Mouse (Mus musculus) kidney, embryonic 14.5 days (tissue): ENCODE measurements around the gene Tmcc2. TPM values are rescaled to one million over a fixed set of nuclear protein-coding genes. Genes with fewer than 3 reads are reported as not detected.

Experiments
- ATAC-seq: fragments of 200-750 bp; cut with Nextera tagmentation; 2 replicates; pipeline ENCODE4 v1.8.0; 2017; ENCODE audit warnings: moderate number of reproducible peaks, mild to moderate bottlenecking, moderate TSS enrichment, moderate library complexity; ENCODE audit not compliant: low FRiP score, low TSS enrichment
- H3K27ac ChIP-seq: fragments of 300-500 bp; sonication (generic); 2 replicates; pipeline ENCODE4 v1.5.1; 2014; ENCODE audit warnings: low read depth, mild to moderate bottlenecking, low read length, moderate library complexity, mixed read lengths
- H3K27me3 ChIP-seq: fragments of 300-500 bp; sonication (generic); 2 replicates; pipeline ENCODE4 v1.6.1; 2014; ENCODE audit warnings: mild to moderate bottlenecking, low read length; ENCODE audit not compliant: control insufficient read depth, insufficient read depth
- H3K36me3 ChIP-seq: fragments of 300-500 bp; sonication (generic); 2 replicates; pipeline ENCODE4 v1.6.1; 2014; ENCODE audit warnings: low read length, mixed read lengths; ENCODE audit not compliant: control insufficient read depth, insufficient read depth
- H3K4me1 ChIP-seq: fragments of 300-500 bp; sonication (generic); 2 replicates; pipeline ENCODE4 v1.6.1; 2014; ENCODE audit warnings: low read length, mixed read lengths; ENCODE audit not compliant: control insufficient read depth, insufficient read depth
- H3K4me2 ChIP-seq: fragments of 300-500 bp; sonication (generic); replicated peaks from 2 replicates; pipeline ENCODE4 v1.6.1; 2014; ENCODE audit warnings: low read depth, mild to moderate bottlenecking, low read length
- H3K4me3 ChIP-seq: fragments of 300-500 bp; sonication (generic); 2 replicates; pipeline ENCODE4 v1.5.1; 2014; ENCODE audit warnings: mild to moderate bottlenecking, low read length
- H3K9ac ChIP-seq: fragments of 300-500 bp; sonication (generic); 2 replicates; pipeline ENCODE4 v1.6.1; 2014; ENCODE audit warnings: low read depth, mild to moderate bottlenecking, low read length, moderate library complexity
- H3K9me3 ChIP-seq: fragments of 300-500 bp; sonication (generic); 2 replicates; pipeline ENCODE4 v1.6.1; 2016; ENCODE audit warnings: low read length; ENCODE audit not compliant: control insufficient read depth
- WGBS: fragments of 180-500 bp; shearing (Covaris S2); extraction: QIAGEN DNeasy Blood & Tissue Kit; methylation state at CpG from one replicate; pipeline ENCODE4 v1.1.7; 2014; 5-methylcytosine and 5-hydroxymethylcytosine counted together
- polyA plus RNA-seq: library from polyadenylated mRNA; unstranded; fragments of >200 nt; fragmentation: Nextera tagmentation; extraction: Ambion mirVana; gene quantifications from 2 replicates; pipeline ENCODE4 v1.2.1, GENCODE M21; 2014

Tmcc2 gene
- polyA plus RNA-seq, 1 experiment from 2014 or later, result 6.2 TPM

DNA sequence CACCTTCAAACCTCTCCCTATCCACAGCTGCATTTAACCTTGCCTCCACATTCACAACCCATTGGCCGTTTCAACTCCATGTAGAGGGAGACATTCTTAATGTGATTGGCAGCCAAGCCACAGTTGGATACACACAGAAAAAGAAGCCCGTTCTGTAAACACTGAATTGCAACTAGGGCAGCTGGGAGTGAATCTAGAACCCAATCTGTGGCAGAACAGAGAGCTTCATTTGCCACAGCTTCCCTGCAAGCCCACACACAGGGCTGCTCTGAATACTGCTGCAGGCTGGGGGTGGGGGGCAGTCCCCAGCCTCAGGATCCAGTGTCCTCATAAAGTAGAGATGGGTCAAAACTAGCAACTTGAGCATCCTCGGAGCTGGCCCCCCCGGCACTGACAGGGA lies 4.8 kb downstream of the Tmcc2 start:
- Histone ChIP-seq H3K27ac (no peak overlapping the region), H3K4me3 (no peak overlapping the region), H3K9ac (no peak overlapping the region), H3K27me3 (no peaks in the 10 kb centered on the region), H3K4me2 (no peak overlapping the region), H3K36me3 (no peaks in the 10 kb centered on the region; the same call in 1 of the 2 replicates), H3K9me3 (no peaks in the 10 kb centered on the region), H3K4me1 (peaks cover 33% of the 10 kb centered on the region)
- no peak for ATAC-seq
- WGBS, result 52% methylated on average over 4 of the region's 4 CpGs

DNA sequence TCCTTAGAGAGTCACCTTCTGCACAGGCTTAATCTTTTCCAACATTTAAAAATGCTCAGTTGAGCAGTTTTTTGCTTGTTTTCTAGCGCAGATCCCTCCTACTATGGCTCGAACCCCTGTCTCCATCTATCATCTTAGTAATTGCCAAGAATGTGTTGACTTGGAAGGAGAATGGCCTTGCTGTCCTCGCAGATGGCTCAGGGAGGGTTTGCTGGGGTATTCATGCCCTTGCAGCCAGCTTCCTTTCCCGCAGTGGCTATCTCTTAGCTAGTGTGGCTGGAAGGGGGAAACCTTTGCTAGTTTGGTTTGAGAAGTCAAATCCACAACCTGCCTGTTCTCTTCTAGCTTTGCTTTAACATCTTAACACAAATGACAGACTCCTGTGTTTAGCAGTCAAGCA lies 5.4 kb downstream of the Tmcc2 start:
- ATAC-seq, result no peak
- WGBS, result 62% methylated on average over 4 of the region's 4 CpGs
- peaks cover 33% of the 10 kb centered on the region for H3K4me1 ChIP-seq

DNA sequence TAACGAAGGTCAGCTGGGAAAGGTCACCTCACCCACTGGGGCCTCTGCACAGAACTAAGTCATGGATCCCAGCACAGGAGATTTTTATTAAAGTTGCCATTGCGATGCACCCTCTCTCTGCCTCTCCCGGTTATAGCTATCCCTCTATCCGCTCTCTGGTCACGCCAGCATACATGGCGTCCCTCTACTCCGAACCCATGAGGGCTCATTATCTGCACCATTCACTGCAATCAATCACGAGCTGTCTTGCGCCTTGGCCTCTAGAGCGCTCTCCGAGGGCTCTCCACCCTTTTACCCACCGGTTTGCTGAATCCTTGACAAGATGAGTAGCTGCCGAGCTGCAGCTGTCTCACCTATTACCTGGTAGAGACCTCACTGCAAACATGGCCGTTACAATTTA lies 5.8 kb downstream of the Tmcc2 start:
- 61% methylated on average over 14 of the region's 14 CpGs for WGBS
- ATAC-seq, result no peak

More for the DNA sequence above, 5.4 kb downstream of the Tmcc2 start:
- Histone ChIP-seq H3K36me3 (no peaks in the 10 kb centered on the region; the same call in 1 of the 2 replicates), H3K4me3 (no peak overlapping the region), H3K9ac (no peak overlapping the region), H3K27ac (no peak overlapping the region), H3K9me3 (no peaks in the 10 kb centered on the region), H3K27me3 (no peaks in the 10 kb centered on the region), H3K4me2 (no peak overlapping the region)

DNA sequence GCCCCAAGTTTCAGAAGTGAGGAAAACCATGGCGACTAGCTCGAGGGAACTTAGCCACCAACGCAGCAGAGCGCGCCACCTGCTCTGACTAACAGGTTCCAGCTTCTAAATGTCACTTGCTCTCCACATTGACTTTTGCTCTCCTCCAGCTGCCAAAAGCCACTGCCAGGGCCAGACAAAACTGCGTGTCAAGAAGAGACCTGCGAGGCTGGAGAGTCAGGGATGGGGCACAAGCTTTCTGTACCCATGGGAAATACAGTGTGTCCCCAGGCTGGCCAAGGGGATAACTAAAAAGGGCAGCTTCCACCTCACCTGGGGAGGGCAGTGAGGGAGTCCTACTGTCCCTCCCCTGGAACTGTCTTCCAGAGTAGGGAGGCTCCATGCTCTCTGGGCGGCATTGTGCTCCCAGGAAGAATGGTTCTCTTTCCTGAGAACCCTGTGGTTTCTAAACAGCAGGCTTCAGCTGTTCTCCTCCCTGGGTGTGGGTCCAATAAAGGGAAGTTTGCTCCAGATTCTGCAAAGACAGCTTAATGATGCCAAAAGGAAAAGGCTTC lies 7.0 kb downstream of the Tmcc2 start:
- no peak for ATAC-seq
- Histone ChIP-seq H3K27me3 (no peaks in the 10 kb centered on the region), H3K9me3 (no peaks in the 10 kb centered on the region), H3K4me1 (peaks cover 23% of the 10 kb centered on the region), H3K4me2 (no peak overlapping the region), H3K36me3 (peaks cover 12% of the 10 kb centered on the region; the same call in 1 of the 2 replicates), H3K27ac (no peak overlapping the region), H3K9ac (0 out of 2 replicates have a peak overlapping the region, but pooled peaks have one; percentile 12), H3K4me3 (no peak overlapping the region)
- 94% methylated on average over 8 of the region's 8 CpGs for WGBS

More for the DNA sequence above, 5.8 kb downstream of the Tmcc2 start:
- Histone ChIP-seq H3K4me2 (no peak overlapping the region), H3K36me3 (peaks cover 4% of the 10 kb centered on the region; the same call in 1 of the 2 replicates), H3K9me3 (no peaks in the 10 kb centered on the region), H3K27ac (no peak overlapping the region), H3K4me3 (no peak overlapping the region), H3K27me3 (no peaks in the 10 kb centered on the region), H3K9ac (no peak overlapping the region), H3K4me1 (peaks cover 29% of the 10 kb centered on the region)

DNA sequence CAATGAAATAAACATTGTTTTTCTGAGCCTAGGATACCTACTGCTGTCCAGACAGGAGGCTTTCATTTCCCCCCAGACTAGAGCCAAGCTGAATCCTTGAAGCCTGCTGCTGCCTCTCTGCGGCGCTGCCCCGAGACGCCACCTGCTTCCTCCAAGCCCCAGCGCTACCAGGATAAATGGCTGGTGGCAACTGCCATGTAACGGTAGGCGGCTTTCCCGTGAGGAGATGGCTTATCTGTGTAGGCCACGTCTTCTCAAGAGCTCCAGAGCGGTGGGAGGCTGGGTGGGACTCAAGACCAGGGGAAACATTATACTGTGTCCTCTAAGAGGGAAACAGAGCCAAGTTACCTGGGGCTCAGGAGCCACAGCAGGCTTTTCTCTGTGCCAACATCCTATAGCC lies 9.2 kb downstream of the Tmcc2 start:
- Histone ChIP-seq H3K4me2 (no peak overlapping the region), H3K36me3 (peaks cover 13% of the 10 kb centered on the region; the same call in 1 of the 2 replicates), H3K27ac (no peak overlapping the region), H3K27me3 (no peaks in the 10 kb centered on the region), H3K9ac (no peak overlapping the region), H3K4me3 (no peak overlapping the region), H3K4me1 (peaks cover 19% of the 10 kb centered on the region; the same call in 1 of the 2 replicates), H3K9me3 (no peaks in the 10 kb centered on the region)
- 75% methylated on average over 10 of the region's 10 CpGs for WGBS
- ATAC-seq, result no peak

DNA sequence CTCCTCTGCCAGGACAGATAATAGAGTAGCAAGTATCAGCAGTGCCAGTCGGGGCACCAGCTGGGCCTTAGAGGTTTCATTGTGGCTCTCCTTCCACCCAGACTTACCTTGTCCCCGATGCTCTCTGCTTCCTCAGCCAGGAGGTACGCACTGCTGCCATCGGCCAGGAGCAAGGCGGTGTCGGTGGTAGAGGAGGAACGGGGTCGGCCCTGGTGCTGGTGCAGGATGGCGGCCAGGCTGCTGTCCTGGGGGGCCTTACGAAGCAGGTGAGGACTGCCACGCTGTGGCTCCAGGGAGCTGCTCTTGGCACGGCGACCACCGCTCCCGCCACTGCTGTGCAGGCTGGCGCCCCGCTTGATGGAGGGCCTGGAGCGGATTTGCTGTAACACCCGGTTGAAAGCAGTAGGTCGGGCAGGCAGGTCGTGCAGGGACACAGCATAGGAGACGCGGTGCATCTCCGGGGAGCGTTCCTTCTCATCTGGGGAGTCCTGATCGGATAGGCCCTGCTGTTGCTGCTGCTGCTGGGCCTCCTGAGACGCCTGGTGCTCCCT lies 10.5 kb downstream of the Tmcc2 start:
- Histone ChIP-seq H3K27me3 (no peaks in the 10 kb centered on the region), H3K27ac (no peak overlapping the region), H3K4me2 (no peak overlapping the region), H3K36me3 (peaks cover 13% of the 10 kb centered on the region; the same call in 1 of the 2 replicates), H3K9ac (no peak overlapping the region), H3K4me3 (no peak overlapping the region), H3K4me1 (peaks cover 28% of the 10 kb centered on the region), H3K9me3 (no peaks in the 10 kb centered on the region)
- 79% methylated on average over 27 of the region's 27 CpGs for WGBS
- ATAC-seq, result no peak

DNA sequence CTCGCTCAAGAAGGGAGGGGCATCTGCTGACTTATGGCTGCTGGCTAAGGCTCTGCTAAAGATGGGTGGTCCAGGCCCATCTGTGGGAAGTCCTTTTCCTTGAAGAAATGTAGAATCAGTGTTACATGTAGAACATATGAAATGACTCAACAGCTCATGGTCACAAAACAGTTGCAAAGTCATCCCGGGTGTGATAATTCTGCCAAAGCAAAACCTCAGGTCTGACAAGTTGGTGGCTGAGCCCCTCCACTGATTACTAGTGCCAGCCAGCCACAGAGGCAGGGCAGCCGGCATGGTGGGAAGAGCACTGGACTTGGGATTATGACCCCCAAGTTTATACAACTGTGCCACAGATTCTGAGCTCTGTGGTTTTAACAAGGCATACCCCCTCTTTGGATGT lies 13.3 kb downstream of the Tmcc2 start:
- Histone ChIP-seq H3K4me1 (peaks cover 29% of the 10 kb centered on the region), H3K27me3 (no peaks in the 10 kb centered on the region), H3K4me3 (no peak overlapping the region), H3K9ac (no peak overlapping the region), H3K27ac (no peak overlapping the region), H3K9me3 (no peaks in the 10 kb centered on the region), H3K4me2 (no peak overlapping the region), H3K36me3 (peaks cover 13% of the 10 kb centered on the region; the same call in 1 of the 2 replicates)
- WGBS, result 83% methylated on average over 3 of the region's 3 CpGs
- ATAC-seq, result no peak

DNA sequence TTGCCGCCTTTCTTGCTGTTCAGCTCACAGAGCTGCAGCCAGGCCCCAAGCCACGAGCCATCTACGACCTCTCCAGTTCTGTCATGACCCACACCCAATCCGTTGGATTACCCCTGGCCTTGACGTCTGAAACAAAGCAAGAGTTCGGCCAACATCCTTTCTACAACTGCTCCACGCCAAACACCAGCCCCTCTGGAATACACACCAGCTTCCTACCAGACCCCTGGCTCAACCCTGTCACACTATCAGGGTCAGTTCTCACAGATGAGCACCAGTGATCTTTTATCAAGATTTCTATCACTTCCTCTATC lies 14.1 kb downstream of the Tmcc2 start:
- Histone ChIP-seq H3K36me3 (peaks cover 13% of the 10 kb centered on the region; the same call in 1 of the 2 replicates), H3K27me3 (no peaks in the 10 kb centered on the region), H3K9me3 (no peaks in the 10 kb centered on the region), H3K4me2 (no peak overlapping the region), H3K4me3 (no peak overlapping the region), H3K9ac (no peak overlapping the region), H3K4me1 (peaks cover 37% of the 10 kb centered on the region), H3K27ac (peak overlapping the region; percentile 43; the same call in 1 of the 2 replicates)
- no peak for ATAC-seq
- WGBS, result 53% methylated on average over 7 of the region's 7 CpGs

DNA sequence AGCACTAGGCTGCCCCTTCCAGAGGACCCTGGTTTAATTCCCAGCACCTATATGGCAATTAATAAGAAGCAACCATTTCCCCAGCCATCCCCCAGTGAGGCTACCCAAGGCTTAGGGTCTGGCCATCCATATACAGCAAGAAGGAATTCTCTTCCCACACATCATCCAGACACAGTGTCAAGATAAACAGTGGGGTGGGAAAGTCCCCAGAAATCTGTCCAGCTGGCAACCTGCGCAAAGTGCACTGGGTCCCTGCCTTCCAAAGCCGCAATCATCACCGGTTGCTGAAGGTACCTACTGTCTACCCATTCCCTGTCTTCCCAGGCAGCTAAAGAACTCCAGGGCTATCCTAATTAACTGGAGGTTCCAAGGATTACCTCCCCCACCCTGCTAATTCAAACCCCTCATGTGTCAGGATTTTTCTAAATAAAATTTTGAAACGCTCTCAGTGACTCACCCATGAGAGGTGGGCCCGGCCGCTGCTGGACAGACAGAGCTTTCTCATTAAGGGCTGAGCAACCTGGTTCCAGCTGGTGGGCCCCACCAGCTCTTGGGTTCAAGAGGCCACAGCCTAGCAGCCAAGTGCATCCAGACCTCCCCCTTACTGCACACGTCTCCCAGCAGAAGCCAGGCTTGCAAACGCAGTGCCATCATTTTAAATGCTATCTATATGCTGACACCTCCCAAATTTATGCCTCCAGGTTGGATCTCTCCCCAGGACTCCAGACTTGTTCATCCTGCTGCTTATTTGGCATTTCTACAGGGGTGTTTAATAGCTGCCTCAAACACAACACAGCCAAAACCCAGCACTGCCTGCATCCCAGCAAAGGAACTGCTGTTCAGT lies 14.6 kb downstream of the Tmcc2 start:
- Histone ChIP-seq H3K9me3 (no peaks in the 10 kb centered on the region), H3K36me3 (peaks cover 13% of the 10 kb centered on the region; the same call in 1 of the 2 replicates), H3K27ac (peak overlapping the region; percentile 43; the same call in 1 of the 2 replicates), H3K4me3 (no peak overlapping the region), H3K4me2 (no peak overlapping the region), H3K27me3 (no peaks in the 10 kb centered on the region), H3K9ac (no peak overlapping the region), H3K4me1 (peaks cover 42% of the 10 kb centered on the region)
- 53% methylated on average over 8 of the region's 8 CpGs for WGBS
- no peak for ATAC-seq
